Mouse (Mus musculus) embryo, embryonic 10 days (tissue): Measurements from ENCODE around the gene Dbi.

Source experiments
- DNase-seq: peaks from one replicate; pipeline ENCODE4 v3.0.0-alpha.2; 2015; ENCODE audit warnings: low spot score

Gene Dbi

DNA sequence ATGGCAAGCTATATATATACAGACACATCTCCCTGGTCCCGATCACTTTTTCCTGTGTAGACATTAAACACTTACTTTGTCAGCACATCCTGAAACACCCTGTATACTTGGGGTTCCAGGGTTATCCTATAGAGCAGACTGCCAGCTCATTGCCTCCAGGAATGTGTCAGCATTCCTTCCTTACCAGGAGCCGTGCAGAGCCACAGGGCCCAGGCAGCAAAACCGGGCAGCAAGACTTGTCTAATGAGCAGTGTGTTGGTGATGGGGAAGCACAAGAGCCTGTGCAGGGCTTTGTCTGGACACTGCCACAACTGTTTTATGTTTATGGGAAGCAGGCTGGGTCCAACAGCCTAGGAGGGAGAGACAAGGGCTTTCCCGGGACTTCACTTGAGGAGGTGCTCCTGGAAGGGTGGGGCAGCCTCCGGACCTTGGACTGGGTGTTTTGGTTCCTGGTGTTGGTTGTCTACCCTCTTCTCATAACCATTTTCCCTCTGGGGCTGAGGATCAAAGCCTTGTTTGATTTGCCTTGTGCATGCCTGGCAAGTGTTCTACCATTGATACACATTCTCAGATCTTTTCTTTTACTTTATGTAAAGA lies 36.9 kb downstream of the Dbi start:
- no peak for DNase-seq

DNA sequence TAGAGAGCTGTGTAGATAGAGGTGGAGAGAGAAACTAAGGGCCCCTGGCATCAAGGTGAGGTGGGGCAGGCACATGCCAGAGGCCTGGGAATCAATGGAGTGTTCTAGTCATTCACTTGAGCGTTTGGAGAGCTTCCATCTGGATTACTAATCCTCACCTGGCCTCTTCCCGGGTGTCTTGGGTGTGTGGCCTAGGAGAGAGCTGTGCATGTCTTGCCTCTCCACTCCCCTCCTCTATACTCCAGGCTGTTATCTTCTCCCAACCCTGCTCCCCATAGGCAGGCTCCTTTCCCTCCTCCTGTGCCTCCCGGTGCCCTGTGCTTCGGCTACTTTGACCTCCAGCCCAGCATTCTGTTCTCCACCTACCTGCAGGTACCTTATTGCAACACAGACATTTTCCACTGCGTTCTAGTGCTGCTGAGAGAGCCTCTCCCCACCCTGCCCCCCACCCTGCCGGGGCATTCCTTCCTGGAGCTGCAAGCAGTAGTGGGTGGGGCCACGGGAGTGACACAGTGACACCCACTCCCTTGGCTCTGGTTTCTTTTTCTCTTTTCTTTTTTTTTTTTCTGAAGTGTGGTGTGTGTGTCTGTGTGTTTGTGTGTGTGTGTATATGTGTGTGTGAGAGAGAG lies 37.8 kb downstream of the Dbi start:
- DNase-seq: no peak

DNA sequence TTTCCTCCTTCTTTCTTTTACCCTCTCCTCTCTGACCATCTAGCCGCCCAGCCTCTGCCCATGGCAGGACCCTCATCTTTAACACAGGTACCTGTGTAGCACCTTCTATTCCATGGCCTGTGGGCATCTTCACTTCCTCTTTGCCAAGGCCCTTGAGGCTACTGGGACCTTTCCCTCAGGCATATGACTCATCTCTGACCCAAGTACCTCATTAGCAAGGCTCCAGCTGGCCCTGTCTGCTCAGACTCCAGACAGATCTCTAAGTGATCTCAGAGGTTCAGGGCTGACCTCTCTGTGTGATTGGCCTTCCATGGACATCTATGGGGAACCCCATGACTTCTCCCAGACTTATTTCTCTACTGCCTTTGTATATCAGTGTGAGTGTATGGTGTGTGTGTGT lies 40.2 kb downstream of the Dbi start:
- no peak for DNase-seq

DNA sequence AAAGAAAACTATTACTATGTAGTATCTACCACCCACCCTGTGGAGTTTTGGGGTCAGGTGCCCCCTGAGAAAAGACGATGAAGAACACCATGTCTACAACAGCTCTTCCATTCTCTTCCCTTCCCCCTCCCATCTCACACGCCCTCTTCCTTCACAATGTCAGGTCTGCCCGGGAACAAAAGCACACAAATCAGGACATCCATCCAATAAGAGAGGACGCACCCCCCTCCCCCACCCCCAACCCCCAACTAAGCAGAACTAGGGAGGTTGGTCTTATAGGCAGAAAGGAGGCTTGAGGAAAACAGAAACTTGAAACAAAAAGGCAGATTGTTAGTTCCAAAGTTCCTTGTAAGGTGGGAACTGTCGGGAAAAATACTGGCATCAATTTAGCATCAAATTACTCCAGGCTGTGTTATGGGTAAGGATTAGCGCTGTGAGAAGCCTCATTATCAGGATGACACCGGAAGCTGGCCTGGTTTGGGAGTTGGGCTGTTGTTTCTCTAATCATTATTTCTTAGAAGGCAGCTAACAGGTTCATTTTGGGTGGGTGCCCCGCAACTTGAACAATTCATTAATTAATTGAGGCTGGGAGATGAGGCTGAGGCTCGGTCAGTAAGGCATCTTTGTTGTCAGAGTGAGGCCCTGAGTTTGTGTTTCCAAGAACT lies 43.0 kb downstream of the Dbi start:
- peak; percentile 32 for DNase-seq

DNA sequence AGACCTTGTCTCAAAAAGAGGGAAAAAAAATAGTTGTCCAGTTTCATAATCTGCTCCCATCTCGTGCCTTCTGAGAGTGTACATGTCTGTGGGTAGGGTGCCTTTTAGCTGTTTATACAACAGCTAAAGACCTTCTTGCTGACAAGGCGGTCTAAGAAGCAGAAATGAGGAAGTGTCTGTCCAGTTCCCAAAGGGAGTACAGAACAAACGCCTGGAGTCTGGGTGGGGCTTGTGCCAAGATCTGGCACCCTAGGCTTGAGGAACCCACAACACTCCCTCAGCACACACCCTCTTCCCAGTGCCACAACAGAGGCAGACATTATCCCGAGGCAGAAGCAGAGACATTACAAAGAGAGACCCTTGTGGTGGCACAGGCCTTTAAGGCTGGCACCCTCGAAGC lies 45.4 kb downstream of the Dbi start:
- DNase-seq: no peak

DNA sequence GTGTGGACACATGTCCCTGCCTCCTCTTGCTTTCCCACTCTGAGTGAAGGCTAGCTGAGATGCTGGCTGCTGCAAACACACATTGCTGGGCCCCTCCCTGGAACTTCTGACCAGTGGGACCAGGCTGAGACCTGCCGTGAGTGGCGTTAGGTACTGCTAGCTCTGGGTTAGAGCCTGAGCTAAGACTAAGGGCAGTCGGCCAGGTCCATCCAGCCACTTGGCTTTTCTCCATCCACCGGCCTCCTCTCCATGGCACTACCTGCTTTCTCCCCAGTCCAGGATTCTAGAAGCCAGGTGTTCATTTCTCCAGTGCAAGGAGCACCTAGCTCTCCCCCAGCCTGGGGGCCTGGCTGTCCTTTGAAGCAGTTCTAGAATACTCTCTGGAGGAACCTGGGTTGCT lies 45.9 kb downstream of the Dbi start:
- DNase-seq: no peak

DNA sequence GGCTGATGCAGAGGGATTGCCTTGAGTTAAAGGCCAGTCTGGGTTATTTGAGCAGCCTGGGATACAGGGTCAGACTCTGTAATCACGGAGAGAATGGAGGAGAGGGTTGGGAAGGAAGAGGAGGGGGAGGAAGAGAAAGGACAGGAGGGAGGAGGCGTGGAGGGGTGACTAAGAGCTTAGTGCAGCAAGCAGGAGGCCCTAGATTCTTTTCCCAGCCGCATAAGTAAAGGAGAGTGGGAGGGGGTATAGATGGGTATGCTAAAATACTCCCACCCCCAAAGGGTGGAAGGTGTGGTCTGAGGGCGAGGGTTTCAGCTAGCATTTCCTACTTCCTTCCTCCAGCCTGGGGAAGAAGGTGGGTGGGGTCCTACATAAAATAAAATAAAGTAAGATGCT lies 46.6 kb downstream of the Dbi start:
- DNase-seq: no peak

DNA sequence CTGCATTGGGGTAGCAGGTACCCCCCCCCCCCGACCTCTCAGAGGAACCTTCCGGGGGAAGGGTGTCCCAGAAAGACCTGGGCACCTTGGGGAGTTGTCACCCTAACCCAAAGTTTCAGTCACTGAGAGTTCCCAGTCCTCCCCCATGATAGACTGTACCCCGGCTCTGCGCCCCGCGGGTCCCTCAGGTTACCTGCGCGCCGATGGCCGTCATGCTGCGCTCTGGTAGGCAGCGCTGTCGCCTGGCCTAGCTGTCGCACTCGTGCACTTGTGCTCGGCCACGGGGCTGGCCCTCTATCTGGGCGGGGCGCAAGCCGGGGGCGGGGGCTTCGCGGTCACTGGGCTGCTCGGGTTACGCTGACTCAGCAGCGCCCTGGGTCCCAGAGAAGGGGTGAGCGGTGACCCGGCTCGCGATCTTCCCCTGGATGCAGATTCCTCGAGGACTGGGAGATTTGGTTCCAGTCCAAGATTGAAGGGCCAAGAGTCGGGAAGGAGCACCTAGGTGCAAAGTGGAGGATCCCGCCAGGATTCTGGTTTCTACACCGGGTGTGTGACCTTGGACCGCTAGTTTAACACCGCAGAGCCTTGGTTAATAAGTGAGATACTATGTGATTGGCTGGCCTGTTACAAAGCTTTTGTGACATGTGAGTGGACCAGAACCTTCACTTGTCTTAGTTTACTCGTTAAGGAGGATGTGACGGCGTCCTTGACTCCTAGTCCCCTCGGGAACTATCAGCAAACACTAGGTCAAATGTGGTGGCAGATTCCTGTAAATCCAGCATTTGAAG lies 47.2 kb downstream of the Dbi start, which contains the start of gene Tmem37:
TSS of gene Tmem37 (minus strand) at position 556 of the 788 bp plus-strand sequence.
- DNase-seq: peak; percentile 86

DNA sequence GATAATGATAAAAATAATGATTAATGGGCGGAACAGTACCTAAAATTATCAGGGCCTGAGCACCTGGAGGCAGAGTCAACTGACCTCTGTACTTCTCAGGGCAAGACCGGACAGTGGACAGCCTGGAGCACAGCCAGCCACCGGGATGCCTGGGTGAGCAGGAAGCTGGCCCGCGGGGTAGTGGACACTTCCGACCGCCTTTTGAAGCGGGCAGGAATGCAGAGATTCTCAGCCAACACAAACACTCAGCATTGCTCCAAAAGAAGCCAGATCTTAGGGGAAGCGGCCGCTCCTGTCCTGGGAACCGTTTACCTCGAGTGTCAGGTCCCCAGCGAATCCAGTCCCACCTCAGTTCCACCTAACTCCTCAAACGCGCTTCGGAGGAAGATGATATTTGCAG lies 48.0 kb downstream of the Dbi start:
- peak; percentile 45 for DNase-seq

DNA sequence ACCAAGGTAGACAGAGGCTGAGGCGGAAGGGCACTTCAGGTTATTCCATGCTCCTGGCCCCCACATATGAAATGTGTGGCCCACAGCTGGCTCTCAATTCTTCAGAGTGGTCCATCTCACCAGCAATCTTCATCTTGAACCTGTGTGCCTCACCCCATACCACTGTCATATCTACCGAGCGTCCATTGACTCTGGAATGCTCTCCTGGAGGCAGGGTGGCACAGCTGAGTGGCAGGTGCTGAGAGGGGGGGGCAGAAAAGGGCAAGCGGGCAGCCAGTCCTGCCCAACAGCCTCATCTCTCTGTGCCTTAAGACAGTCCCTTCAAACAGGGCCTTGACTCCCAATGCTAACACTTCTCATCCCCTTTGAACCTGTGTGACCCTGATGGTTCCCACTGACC lies 49.7 kb downstream of the Dbi start:
- no peak for DNase-seq

DNA sequence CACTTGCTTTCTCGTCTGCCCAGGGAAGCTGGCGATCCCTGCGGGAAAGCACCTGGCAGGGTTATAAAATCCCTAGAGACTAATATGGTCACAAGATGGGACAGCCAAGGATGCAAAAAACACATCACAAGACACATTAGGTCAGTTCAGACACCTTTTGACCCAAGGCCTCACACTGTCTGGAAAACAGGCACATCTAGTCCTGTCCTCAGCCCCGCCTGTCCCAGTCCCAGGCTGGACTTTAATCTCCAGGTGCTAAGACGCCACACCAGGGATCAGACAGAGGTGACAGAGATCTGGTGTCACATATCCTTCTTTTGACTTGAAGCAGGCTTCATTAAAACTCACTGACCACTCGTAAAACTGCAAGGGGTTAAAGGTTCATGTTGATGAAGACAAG lies 50.7 kb downstream of the Dbi start:
- DNase-seq: peak; percentile 32

DNA sequence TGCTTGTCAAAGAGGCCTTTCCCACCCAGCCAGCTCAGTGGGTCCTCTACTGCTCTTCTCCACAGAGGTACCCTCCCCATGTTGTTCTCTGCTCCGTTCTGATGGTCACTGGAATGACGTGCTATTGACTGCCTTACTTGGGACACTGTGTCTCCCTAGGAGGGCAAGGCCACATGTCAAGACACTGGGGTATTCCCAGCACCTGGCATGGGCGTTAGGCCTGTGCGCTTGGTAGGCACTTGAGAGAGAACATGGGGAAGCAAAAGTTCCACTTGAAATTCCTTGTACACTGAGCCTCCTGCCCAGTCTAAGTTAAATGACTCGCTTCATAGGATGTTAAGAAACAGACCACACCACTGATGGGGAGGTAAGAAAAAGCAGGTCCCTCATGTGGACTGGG lies 51.8 kb downstream of the Dbi start:
- DNase-seq: no peak

DNA sequence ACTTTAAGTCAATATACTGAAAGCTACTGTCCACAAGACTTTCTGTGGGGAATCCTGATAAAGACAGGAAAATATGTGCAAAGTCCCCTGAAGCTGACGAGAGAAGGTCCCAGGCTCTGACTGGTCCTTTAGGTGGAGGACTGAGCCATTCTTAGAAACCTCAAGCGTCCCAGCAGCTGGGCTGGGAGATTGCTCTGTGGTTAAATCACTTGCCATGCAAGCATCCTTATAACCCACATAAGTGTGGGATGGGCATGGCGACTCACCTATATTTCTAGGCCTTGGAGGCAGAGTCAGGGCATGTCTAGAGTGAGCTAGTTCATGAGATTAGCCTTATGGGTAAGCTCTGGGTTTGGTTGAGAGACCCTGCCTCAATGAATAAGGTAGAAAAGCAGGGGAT lies 54.3 kb downstream of the Dbi start:
- no peak for DNase-seq

DNA sequence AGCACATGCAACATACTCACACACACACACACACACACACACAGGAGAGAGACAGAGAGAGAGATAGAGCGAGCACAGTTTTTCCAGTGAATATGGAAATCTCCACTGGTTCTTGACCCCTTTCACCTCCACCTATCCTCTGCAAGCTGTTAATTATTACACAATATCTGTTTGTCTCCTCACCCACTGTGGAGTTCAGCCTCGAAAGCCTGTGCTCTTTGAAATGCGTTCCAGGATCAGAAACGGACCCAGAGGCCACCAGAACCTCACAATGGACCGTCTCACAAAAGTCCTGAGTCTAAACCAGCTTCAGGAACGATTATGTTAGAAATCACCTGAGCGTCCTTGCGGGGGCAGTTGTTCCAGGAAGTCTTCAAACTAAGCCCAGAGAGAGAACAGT lies 54.7 kb downstream of the Dbi start:
- no peak for DNase-seq

DNA sequence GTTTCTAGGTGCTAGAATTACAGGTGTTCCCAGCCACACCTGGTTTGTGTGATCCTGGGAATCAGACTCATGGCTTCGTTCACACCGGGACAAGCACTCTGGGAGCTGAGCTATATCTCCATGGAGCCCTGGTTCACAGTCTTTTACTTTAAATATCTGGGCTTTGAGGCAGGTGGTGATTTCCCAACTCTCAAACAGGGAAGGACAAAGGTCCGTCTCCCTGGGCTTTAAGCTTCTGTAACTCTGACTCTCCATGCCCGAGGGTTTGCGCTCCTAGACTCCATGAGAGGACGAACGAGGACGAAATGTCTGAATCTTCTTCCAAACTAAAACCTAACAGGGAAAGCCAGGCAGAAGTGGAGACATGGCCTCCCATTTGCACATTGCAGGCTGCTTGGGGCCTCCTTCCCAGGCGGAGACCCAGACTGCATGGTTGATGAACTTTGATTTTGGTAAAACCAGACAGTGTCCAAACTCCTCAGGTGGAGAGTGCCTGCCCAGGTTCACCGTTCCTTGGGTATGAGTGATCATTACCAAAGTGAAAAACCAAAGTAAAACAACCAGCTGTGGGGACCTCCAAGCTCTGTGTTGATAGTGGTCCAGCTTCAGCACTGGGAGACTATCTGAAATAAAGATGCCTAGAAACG lies 56.7 kb downstream of the Dbi start:
- DNase-seq: no peak
